Mouse (Mus musculus) heart, adult 2 months (tissue): ENCODE data around the gene Rpl18.

Experiments
- CTCF ChIP-seq: fragments of 200-600 bp; IDR thresholded peaks from 2 replicates; pipeline ENCODE4 v1.8.1; 2022; ENCODE audit warnings: antibody characterized with exemption, mild to moderate bottlenecking, moderate library complexity
- EP300 ChIP-seq: fragments of 200-500 bp; IDR thresholded peaks from 2 replicates; pipeline ENCODE4 v1.6.1; 2011; ENCODE audit warnings: low read depth, low read length, control low read depth; ENCODE audit not compliant: insufficient read depth

GRCm38 (mm10) chr7:45678513-45678912 is 36.7 kb upstream of the Rpl18 start:
- no peak for TF ChIP-seq EP300
- no peak for TF ChIP-seq CTCF
